Mouse (Mus musculus) MEL (cell line): Measurements from ENCODE around the gene Gm4787.
"Not testable (repeated sequence)": the region's sequence is repeated elsewhere in the genome, so short reads cannot be mapped to it uniquely, and the experiment has no call there.

Experiments used
- CTCF ChIP-seq, 3 experiments: IDR thresholded peaks in 2 of 3; conservative IDR thresholded peaks in 1 of 3; 2 replicates each; pipeline ENCODE4 v1.5.1; 2011 to 2012; ENCODE audit warnings: low read length in 3 of 3, low read depth in 2 of 3, mild to moderate bottlenecking in 2 of 3, improper control_type of control experiment in 1 of 3, inconsistent platforms in 1 of 3, mixed read lengths in 1 of 3, moderate library complexity in 1 of 3; ENCODE audit not compliant: control insufficient read depth in 1 of 3, insufficient read depth in 1 of 3, poor library complexity in 1 of 3, severe bottlenecking in 1 of 3
- SMC3 ChIP-seq: IDR thresholded peaks from 2 replicates; pipeline ENCODE4 v1.6.1; 2011; ENCODE audit warnings: low read depth, low read length, improper control_type of control experiment

GRCm38 (mm10) chr12:81379364-81379763, at the start of gene Gm4787:
- not testable (repeated sequence) for TF ChIP-seq CTCF (IDR thresholded peaks at IDR 0.05 in 2 of 3, conservative IDR thresholded peaks at IDR 0.05 in 1 of 3; ENCODE audit: control insufficient read depth in 1 of 3, insufficient read depth in 1 of 3, low read depth in 2 of 3, low read length in 3 of 3, poor library complexity in 1 of 3, severe bottlenecking in 1 of 3); SMC3
